Mouse (Mus musculus): Measurements from ENCODE around the gene Ccdc9.

GRCm38 (mm10) chr7:16284904-16285303 is 1.7 kb downstream of the Ccdc9 start:
- no peak for TF ChIP-seq POLR2A (IDR thresholded peaks at IDR 0.05; ENCODE audit: extremely low read depth, insufficient read depth, low read length)
- TF ChIP-seq CTCF (IDR thresholded peaks at IDR 0.05; ENCODE audit: low read depth, low read length), result no peak

Data from liver, adult 2 months (tissue).